Mouse (Mus musculus): ENCODE results near the gene Rnf141.

The Rnf141 gene

DNA sequence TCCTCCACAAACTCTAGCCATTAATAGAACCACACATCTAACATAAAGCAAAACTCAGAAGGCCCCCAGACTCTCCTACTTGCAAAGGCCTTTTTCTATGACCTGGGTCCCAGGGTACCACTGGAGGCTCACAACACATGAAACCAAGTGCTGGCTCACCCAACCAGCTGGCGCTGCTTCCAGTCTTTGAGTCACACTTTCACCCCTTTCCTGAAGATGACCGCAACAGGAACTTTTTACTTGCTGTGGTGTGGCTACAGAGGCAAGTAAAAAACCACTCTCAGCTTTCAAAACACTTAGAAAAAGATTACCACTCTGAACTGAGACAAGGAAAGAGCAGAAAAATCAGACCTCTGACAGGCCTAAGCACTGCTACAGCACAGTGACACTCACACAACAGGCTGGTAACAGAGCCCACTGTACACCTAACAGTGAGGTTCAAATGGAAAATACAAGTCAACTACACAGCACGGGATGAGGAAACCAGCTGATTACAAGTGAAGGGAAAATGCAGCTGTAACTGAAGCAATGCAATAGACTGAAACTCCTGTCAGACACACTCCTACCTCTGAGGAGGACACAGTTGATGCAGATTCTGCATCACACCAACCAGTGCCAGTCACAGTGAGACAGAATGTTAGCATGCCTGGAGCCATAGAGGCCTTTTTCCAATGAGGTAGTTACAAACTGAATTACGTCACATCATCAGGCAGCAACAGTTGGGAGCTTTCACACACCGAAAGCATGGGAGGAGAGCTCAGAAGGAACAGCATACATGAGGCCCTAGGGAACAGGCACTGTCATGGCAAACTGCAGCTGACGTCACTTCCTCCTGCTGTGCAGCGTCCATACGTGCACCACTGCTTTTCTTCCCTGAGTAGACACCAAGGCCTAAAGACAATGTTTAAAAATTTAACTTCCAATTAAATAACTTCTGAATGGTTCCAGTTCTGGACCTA, 20.0 kb downstream of the Rnf141 start:
- no peak for DNase-seq

DNA sequence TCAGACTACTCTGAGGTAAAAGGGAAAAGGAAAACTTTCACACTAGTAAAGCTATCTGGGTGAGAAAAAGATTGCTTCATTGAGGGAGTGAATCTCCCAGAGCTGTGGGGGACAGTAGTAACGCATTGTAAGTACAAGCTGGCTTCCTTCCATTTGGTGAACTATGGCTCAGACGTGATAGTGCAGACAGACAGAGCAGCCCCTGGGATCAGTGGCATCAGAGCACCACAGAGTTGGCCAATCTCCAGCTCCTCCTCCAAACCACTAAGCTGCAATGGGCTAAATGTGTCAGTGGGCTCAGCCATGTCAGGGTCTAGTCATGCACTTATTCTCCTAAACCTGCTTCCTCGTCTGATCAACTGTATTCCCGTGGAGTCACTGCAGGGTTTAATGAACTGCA, 20.7 kb downstream of the Rnf141 start:
- DNase-seq = no peak

DNA sequence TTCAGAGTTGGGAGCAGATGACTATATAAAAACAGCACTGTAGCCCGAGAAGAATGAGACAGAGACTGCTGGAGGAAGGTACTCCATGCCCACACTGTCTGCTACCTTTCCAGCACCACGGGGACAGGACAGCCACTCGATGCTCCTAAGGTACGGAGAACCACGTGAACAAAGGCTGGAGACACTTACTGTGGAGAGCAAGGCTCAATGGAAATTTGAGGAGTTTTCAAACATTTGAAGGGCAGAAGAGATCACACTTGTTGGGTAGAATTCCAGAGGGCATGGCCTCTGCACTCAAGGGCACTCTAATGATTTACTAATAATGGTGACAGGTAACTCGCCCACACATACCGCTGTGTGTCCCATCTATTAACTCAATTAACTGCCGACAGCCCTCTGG, 21.2 kb downstream of the Rnf141 start:
- DNase-seq = no peak

DNA sequence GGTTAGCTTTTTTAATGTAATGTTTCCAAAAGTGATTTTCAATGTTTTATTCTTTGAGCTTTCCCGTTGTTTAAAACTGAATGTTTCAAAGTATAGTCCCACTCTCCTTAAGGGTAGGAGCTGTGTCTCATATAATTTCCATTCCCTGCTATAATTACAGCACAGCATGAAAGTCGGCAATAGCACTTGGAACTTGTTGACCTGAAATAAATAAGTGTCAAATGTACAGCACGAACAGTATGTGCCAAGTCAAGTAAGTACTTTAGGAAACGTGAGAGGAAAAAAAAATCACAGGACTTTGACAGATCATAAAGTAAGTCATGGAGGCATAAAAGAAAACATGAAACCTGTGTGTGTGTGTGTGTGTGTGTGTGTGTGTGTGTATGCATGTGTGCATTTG, 22.2 kb downstream of the Rnf141 start:
- no peak for DNase-seq

DNA sequence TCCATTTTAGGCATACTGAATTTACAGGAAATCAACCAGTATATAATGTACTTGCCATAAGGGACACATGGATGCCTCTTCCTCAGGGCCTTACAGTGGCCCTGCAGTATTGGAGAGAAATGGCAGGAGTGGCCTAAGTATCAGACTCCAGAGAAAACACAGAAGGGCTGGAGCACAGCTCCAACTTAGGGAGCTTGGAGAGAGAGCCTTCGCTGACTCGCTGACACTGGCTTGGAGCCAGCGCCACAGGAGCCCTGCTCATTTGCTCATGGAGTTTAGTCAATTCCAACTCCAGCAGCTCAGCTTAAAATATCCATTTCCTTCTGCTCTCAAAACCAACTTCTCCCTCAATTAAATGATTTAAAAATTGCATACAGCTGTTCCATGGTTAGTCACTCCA, 22.6 kb downstream of the Rnf141 start:
- DNase-seq = no peak

DNA sequence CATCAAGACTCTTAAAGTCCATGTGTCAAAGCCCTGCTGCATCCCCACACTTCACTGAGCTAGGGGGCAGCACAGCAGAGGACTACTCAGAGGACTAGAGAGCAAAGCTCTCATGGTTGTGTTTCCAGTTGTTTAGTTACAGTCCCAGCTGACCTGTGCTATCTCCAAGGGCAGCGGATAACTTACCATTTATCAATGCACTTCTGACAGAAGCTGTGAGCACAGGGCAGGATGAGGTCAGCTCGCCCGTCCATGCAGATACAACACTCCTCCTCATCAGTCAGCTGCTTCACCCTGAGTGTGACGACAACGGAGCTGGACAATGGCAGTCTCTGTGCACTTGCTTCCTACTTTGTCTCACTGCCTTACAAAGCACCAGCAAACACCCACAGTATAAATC, 23.2 kb downstream of the Rnf141 start:
- no peak for DNase-seq

DNA sequence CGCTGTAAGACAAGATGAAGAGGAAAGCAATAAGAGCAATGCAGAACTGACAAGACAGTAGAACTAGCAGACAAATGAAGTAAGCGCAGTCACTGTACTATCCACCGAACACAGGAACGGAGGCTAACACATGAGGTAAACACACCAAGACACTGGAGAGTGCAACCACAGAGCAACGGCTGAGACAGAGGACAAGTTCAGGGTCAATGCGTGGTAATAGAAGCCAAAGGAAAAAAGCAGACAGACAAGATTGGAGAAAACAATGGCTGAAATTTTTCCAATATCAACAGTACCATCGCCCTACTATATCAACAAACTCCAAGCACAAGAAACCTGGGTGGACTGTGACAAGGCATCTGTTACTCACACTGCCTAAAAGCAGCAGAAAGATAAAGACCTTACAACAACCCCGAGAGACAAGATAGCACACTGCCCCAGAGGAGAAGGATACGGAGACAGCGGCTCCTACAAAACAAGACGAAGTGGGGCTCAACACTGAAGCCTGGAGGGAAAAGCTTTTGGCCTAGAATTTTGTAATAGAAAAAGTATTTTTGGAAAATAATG, 25.4 kb downstream of the Rnf141 start:
- DNase-seq = no peak

DNA sequence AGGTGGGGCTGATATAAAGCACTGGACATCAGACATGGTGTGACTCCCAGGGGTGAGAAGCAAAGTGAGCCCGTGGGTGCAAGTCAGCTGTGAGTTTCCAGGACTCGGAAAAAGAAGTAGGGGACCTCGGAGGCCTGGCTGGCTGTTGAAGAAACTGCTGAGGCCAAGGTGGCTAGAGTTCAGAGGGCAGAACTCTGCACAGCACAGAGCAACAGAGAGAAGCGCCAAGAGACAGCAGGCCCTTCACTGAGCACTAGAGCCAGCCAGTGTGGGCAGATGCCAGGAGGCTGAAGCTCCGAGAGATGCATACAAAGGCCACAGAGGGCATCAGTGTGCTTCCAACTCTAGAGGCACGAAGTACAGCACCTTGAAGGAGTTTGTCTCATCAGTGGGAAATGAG, 26.1 kb downstream of the Rnf141 start:
- no peak for DNase-seq

DNA sequence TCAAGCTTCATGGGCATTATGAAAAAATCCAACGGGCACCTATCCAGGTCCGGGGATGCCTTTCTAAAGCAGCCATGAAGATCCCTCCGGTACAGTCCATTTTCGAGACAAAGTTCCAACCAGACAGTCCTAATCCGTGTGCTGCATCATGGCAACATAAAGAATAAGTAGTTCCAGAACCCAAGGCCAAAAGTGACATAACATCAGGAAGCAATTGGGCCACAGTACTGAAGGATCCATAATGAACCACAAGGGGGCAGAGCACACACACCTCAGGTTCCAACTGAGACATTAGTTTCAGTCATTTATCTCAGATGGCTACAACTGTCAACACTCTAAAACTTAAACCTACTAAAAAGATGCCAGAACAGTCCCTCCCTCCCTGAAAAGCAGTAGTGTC, 28.2 kb downstream of the Rnf141 start:
- DNase-seq = peak; percentile 53

DNA sequence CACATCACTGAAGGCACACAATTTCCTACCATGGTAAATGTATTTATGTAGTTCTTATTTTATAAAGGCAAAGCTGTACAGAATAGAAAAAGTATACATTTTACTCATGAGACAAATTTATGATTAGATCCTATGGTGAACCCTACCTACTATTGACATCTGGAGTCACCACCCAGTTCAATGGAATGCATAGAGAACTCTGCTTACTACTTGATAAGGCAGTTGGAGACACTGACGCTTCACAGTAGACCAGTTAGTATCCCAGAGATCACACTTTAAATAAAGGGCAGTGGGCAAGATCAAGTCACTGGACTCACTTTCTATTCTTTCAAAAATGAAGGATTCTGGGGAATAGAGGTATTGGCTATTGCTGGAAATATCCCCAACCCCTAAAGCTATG, 30.3 kb downstream of the Rnf141 start:
- no peak for DNase-seq

DNA sequence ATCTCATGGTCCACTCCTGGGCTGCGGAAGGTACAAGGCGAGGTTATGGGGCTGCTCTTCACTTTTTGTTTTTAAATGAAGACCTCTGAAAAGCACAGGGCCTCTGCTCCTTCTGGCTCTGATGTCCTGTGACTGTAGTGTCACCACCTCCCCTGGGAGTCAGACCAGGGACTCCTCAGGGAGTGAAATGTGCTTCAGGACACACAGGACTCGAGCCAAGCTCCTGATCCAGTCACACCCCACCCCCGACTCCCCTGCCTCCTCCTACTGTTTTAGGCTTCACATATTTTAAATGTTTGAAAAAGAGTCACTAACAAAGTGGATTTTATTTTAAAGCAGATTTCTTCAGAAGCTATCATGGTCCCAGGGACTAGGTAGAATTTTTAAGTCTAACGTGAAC, 32.7 kb downstream of the Rnf141 start:
- DNase-seq = no peak

DNA sequence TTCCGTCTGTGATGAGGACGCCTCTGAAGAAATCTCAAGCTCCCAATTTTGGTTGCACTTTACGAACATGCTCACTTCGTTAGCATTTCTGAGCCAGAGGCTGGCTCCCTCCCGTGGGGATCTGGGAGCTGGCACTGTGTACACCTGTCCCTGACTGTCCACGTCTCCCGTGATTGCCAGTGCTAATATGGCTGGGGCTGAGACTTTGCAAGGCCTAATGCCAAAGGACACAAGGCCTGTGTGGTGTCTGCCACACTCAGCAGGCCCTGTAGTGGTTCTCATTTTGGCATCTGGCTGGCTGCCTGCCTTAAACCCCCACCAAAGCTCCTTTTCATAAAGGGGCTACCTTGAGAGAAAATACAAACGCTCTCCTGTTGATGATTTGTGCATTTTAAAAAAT, 33.3 kb downstream of the Rnf141 start:
- no peak for DNase-seq

DNA sequence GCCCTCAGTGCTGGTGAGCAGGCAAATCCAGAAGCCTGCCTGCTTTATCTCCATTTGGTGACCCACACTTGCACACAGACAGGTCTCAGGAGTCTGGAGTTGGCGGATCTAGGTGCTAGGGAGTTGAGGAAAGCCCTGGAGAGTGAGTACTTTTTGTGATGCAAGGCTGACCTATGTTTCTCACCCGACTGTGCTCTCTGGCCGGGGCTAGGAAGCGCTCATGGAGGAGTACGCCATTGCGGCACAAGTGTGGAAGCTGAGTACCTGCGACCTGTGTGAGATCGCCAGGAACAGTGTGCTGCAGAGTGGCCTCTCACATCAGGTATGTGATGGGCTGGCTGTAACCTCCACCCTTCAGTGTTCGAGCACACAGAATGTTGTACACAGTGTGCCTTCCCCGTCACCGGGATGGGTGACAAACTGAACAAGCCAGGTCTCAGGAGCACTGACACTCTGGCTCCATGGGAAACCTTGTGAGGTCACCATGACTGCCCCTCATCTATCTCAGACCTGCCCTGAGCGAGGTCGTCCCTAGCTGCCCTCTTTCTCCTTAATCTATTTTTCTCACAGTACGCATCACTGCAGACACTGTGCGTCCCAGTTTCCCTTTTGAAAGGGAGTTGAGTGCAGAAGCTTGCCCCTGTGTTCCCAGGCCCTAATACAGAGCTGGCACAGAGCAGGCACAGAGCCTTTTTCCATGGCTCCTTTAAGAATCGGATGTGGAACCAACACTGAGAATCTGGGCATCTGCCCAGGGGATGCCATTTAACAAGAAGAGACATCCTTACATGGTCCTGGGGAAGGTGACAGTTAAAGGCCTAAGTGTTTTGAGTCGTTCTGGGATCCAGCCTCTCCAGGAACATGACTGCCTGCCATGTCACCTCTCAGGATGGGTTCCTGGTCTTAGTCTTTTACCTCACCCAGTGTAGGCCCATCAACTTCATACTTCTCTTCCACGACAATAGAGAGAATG, 34.4 kb downstream of the Rnf141 start:
- no peak for DNase-seq

DNA sequence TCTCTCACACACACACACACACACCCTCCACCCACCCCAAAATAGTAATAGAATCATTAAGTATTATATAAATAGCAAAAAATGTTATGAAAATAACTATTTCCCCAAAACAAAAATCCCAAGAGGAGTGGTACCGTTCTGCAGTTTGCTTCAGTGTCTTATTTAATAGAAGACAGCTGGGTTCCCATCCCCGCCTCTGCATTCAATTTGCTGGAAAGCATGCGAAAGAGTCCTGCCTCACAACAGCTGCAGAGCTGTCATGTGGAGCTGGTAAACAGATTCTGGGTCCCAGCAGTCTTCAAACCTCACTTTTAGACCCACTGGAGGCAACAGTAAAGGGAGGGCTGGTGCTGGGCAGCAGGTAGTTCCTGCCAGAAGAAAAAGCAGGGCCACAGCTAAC, 35.3 kb downstream of the Rnf141 start:
- no peak for DNase-seq

DNA sequence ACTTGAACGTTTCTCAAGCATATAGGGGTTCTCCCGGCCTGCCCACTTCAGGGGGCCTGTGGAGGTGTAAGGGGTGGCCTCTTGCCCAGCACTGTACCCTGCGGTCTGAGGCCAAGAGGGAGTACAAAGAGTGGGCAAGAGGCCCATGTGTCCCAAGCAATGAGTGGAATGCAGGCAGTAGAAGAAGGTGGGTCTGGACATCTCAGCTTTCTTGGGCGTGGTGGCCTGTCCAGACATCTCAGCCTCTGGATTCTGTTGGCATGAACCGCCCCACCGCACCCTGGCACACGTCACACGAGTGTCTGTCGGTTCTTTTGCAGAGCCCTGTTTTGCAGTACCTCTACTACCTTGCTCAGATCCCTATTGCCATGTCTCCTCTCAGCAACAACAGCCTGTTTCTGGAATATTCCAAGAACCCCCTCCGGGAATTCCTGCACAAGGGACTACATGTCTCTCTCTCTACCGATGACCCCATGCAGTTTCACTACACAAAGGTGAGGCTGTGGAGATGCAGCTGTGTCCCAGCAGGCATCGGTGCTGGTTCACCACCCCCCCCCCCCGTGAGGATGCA, 36.7 kb downstream of the Rnf141 start:
- DNase-seq = no peak

DNA sequence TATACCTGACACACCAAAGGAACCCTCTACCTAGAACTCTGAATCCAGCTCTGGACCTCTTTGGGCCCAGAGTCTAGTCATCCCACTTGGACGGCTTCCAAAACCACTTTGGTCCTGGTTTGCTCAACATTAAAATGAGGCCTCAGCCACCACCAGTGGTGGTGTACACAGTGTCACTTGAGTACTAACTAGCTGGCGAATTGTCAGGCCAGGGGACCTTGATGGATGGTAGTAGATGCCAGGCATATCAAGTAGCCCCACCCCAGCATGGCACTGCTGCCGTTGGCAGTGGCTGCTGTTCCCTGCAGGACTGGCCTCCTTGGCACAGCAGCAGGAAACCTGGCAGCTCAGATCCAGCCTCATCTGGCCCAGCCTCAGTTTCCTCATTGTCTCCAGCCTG, 40.0 kb downstream of the Rnf141 start:
- no peak for DNase-seq

DNA sequence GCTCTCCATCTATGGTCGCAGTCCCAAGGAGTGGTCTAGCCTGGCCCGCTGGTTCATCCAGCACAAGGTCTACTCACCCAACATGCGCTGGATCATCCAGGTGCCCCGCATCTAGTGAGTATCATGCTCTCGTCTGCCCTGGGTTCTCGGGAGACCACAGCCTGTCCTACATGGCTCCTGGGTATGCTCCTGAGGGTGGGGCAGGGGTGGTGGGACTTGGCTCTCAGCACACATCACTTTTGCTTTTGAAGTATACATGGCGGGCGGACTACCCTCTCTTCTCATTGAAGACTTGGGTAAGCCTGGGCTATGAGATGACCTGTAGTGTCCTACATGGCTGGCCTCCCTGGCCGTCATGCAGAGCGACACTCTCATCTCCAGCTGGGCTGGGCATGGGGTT, 41.1 kb downstream of the Rnf141 start:
- no peak for DNase-seq

DNA sequence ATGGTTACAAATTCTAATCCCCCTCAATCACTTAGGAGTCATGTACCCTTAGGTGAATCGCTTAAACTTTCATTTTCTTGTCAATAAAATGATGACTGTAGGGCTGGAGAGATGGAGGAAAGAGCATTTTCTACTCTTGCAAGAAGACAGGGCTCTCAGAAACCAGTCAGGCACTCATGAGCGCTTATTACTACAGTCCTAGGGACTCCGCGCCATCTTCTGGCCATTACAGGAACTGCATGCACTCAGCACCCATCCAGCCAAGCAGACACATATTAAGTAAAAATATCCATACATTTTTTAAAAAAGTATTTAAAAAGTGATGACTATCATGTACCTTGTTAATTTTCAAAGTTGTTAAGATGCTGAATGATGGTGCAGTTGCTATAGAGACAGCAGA, 43.2 kb downstream of the Rnf141 start:
- DNase-seq = peak; percentile 77

DNA sequence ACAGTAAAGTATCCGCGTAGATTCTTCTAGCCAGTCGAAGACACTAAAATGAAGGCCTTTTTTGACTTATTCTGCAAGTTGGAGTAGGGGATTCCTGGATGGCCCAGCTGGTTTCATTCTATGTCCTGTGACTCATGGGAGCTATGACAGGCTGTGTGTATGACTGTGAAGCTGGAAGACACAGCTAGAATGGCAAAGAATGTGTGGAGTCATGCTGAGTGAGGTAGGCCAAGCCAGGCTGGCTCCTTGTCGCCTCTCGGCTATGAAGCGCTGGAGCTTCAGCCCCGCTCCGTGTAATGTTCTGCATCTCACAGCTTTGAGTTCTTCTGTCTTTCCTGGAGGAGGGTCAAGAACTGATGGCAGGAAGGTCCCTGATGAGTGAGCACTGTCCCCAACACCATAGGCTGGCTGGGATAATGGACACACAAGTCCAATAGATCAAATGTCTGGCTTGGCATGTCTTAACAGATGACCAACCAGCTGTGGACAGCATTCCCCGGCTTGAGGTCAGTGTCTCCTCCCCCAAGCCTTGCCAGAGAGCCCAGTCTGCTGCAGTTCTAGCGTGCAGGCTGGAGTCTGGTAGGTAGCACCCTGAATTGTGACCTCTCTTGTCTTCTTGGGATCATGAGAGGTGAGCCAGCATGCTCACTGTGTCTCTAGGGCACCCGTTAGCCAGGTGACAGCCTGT, 46.4 kb downstream of the Rnf141 start:
- no peak for DNase-seq

DNA sequence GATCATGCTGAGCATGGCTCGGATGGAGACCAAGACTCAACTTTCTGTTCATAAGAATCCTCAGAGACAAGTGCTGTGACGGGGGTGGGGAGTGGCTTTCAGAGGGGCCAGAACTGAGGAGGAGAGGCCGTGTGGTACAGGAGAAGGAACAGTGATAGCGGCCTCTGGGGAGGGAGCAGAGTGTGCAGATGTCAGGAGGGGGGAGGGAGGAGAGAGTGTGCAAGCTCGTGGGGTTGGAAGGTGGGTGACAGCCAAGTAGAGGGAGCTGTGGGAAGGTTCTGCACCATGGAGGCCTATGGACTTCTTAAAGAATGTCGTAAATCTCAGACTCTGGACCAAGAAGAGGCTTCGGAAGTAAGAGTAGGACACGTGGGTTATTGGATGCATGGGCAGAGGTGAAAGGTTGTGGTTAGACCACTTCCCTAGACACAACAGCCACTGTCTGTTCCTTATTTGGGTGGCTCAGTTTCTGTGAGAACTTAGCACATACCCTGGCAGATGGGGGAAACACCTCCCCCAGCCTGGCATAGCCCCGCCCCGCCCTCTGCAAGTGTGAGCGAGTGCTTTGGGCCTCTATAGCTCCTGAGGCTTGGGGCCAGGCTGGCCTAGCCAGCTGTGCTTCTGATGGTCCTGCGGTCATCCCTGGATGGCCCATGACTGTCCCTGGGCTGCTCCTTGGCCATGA, 47.7 kb downstream of the Rnf141 start:
- DNase-seq = peak; percentile 77

DNA sequence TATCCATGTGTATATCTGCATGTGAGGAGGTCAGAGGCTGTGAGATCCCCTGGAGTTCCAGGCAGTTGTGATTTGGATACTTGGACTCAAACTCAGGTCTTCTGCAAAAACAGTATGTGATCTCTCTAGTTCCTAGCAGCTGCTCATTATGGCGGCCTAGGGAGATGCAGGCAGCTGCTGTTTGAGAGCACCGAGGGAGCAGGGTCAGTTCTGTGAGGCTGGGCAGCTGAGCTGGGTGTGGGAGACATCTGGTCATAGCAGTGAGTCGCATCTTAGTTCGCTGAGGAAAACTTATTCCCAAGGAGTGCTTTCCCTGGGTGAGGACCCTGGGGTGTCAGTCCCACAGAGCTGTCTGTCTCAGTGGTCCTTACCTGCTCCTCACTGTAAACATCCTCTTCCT, 49.5 kb downstream of the Rnf141 start:
- DNase-seq = no peak

DNA sequence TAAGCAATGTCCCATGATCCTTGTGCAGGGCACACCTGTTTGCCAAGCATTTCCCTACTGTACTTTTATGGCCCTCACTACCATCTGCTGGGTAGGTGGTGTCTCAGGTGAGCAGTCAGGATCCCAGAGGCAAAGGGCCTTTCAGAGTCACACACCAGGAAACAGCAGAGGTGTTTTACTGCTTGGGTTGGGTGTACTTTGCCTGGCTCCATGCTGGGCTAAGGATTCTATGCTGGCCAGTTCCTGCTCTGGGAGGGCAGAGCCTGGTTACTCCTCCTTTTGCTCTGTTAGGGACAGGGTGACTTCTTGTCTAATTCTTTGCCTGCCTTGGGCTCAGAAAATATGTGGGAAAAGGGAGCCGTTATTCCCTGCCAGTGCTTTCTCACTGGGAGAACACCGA, 51.4 kb downstream of the Rnf141 start:
- DNase-seq = no peak

Data from thymus, postnatal 14 days (tissue).